Mouse (Mus musculus) spleen, adult 2 months (tissue): ENCODE data around the gene Gm49322.
A peak's percentile ranks its signal among the peaks of the same experiment; 100 is the strongest.

ENCODE experiments used
- CTCF ChIP-seq: fragments of 200-500 bp; IDR thresholded peaks from 2 replicates; pipeline ENCODE4 v1.5.1; 2011; ENCODE audit warnings: mild to moderate bottlenecking, inconsistent platforms; ENCODE audit not compliant: insufficient read depth, insufficient read length, insufficient replicate concordance; ENCODE audit errors: extremely low read depth
- POLR2A ChIP-seq: fragments of 200-500 bp; IDR thresholded peaks from 2 replicates; pipeline ENCODE4 v1.6.1; 2011; ENCODE audit warnings: low read depth, low read length, inconsistent platforms

DNA sequence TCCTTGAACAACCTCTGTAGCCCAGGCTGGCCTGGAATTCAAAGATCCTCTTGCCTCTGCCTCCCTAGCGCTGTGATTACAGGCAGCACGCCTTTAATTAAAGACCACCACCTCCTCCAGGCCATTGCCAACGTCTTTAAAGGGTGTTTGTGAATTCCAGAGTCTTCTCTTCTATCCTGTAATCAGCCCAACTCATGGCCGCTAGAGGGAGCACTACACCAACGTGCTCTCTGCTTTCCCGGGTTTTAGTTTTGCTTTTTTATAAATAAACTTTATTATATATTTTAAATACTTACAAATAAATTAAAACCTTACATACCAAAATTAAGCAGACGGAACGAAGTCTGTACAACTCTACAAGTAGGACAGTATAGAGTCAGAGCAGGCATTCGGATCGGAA is 53.4 kb downstream of the Gm49322 start:
- no peak for TF ChIP-seq POLR2A
- peak; percentile 45; the same call in 1 of the 2 replicates for TF ChIP-seq CTCF
